Mouse (Mus musculus): ENCODE results near the gene Pus7.
A peak's percentile ranks its signal among the peaks of the same experiment; 100 is the strongest.

Gene Pus7

GRCm38 (mm10) chr5:23782931-23783877, at the start of gene Pus7:
Gene Pus7 (minus strand): TSS chr5:23783711.
- DNase-seq (ENCODE audit: low spot score) = peak; percentile 93

DNA sequence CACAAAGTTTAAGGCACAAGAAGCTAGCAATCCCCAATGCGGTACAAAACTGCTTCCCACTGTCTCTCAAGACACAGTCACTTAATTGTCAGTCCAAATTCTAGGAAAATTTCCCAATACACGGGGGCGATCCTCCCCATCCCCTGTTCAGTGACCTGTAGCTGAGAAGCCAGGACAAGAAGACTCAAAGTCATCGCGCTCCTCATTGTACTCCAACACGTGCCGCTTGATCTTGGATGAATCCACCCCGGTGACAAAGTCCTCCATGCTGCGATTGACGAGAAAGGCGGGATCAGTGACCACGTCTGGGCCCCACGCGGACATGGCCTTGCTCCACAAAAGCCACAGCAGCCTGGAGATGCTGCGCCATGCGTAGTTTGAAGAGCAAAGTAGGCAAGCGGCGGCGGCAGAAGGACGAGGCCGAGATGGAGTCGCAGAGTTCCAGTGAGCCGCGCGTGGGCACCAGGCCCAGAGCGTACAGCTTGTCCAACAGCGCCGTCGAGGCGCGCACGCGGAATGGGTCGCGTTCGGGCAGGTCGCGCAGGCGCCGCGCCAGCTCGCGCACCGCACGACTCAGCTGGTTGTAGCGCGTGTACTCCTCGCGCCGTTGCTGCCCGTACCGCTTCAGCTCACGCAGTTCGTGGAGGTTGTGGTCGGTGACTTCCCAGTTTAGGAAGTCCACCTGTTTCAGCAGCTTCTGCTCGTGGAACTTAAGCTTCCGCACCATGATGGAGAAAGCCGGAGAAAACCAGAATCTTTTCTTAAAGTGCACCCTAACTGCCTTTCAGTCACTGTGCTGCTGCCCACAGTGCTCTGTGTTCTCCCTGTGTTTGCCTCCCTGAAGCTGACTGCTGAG, 47.6 kb upstream of the Pus7 start:
- DNase-seq (ENCODE audit: low spot score) = no peak

- DNase-seq (ENCODE audit: low spot score) = peak; percentile 84
These were observed 43.0 kb upstream of the Pus7 start for GRCm38 (mm10) chr5:23826321-23827004.

GRCm38 (mm10) chr5:23824171-23824733, 40.7 kb upstream of the Pus7 start:
- DNase-seq (ENCODE audit: low spot score) = no peak

GRCm38 (mm10) chr5:23822306-23822705, 38.8 kb upstream of the Pus7 start:
- DNase-seq (ENCODE audit: low spot score) = no peak

- no peak for DNase-seq (ENCODE audit: low spot score)
These were observed 33.2 kb upstream of the Pus7 start for GRCm38 (mm10) chr5:23816681-23817080.

- DNase-seq (ENCODE audit: low spot score) = no peak
These were observed 31.3 kb upstream of the Pus7 start for GRCm38 (mm10) chr5:23814841-23815240.

GRCm38 (mm10) chr5:23792726-23793125, 9.2 kb upstream of the Pus7 start:
- DNase-seq (ENCODE audit: low spot score) = no peak

DNA sequence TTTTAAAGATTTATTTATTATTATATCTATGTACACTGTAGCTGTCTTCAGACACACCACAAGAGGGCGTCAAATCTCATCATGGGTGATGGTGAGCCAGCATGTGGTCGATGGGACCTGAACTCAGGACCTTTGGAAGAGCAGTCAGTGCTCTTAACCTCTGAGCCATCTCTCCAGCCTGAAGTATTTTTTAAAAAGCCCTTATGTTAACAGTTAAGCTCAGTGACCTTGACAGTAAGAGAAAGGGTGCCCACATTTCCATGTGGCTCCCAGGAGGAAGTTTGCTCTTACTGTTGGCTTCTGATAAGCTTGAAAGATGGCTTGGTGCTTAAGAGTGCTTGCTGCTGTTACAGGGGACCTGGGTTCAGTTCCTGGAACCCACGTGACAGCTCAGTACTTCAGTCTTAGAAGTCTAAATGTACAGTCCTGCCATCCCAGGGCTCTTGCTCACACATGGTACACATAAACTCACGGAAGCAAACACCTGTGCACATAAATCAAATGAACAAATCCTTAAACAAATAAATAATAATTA, 5.6 kb upstream of the Pus7 start:
- DNase-seq (ENCODE audit: low spot score) = no peak

DNA sequence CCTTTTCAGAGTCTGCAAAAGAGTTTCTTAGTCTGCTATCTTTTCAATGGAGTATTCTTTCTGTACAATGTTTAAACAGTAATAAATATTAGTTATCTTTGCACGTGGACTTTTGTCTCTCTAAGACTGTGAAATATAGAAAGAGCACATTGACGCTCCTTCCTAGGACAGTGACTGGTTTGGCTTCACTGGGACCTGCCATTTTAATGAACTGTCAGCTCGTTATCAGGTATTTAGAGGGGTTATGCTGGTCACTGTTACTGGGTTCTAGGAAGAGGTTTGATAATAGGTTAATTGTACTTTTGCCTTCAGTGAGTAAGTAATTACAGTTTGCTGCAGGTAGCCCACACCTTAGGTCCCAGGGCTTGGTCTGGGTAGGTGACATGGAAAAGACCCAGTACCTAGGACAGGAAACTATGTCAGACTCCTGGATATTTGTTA, 4.9 kb upstream of the Pus7 start:
- no peak for DNase-seq (ENCODE audit: low spot score)

GRCm38 (mm10) chr5:23787536-23788389, 4.3 kb upstream of the Pus7 start, which contains the start of gene Rint1:
Gene Rint1 (plus strand): TSS chr5:23787711.
- DNase-seq (ENCODE audit: low spot score) = peak; percentile 97

- DNase-seq (ENCODE audit: low spot score) = no peak
These were observed 1.3 kb downstream of the Pus7 start for GRCm38 (mm10) chr5:23782051-23782810.

DNA sequence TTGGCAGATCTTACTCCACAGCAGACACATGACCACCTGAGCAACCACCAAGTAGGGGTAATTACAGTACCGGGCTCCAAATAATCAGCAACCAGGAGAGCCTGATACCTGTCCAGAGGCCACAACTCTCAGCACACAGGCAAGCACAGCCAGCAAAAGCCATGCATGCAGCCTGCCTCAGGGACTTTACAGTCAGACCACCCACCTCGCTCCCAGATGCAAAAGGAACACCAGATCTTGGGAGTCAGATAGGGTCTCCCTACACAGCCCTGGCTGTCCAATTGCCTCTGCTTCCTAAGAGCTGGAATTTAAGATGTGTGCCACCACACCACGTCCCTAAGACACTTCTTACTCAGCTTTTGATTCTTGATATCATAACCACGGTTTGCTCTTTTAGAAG, 2.3 kb downstream of the Pus7 start:
- no peak for DNase-seq (ENCODE audit: low spot score)

GRCm38 (mm10) chr5:23780516-23780915, 3.0 kb downstream of the Pus7 start:
- no peak for DNase-seq (ENCODE audit: low spot score)

GRCm38 (mm10) chr5:23774186-23774585, 9.3 kb downstream of the Pus7 start:
- no peak for DNase-seq (ENCODE audit: low spot score)

DNA sequence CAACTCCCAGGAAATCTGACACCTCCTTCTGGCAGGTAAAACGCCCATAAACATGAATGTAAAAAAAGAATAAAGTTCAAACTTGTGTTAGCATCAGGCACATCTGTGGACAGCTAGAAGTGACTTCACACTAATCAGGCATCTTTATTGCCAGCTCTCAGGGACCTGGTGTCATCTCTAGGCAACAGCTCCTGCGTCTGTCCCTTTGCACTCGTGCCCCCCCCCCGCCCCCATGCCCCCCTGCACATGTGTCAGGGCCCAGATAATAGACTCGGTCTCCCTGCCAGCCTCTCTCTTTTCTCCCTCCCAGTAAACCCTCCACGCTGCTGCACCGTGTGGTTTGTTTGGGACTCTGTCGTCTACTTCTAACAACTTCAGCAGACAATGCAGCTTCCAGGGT, 12.4 kb downstream of the Pus7 start:
- DNase-seq (ENCODE audit: low spot score) = no peak

GRCm38 (mm10) chr5:23764557-23764956, 19.0 kb downstream of the Pus7 start:
- no peak for DNase-seq (ENCODE audit: low spot score)

DNA sequence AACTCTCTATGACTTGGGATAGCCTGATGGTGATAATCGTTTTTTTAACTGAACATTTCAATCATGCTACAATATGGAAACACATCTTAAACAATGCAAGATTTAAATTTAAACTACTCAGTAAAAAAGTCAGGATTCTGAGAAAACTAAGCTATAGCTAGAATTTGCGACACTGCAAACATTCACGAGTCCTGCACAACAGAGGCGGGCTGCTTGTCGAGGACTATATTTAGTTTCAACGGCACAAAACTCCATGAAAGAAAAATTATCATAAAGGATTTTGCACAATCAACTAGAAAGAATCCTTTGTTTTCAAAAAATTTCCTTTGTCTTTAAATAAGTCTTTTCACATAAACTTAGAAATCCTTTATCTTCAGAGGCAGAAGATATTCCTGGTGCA, 21.0 kb downstream of the Pus7 start:
- no peak for DNase-seq (ENCODE audit: low spot score)

- DNase-seq (ENCODE audit: low spot score) = peak; percentile 64
These were observed 24.9 kb downstream of the Pus7 start for GRCm38 (mm10) chr5:23758633-23759032.

DNA sequence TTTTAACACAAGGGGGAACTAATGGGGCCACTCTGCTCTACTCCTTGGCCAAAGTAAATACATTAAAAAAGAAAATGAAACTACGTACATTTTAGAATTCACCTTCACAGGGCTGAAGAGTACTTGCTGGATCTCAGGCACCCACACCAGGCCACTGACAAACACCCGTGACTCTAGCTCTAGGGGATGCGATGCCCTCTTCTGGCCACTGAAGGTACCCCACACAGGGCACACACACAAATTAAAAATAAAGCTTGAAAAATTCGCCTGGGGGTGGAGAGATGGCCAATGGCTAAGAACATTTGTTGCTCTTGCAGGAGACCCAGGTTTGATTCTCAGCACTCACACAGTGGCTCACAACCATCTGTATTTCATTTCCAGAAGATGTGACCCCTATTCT, 27.1 kb downstream of the Pus7 start:
- DNase-seq (ENCODE audit: low spot score) = no peak
